Mouse (Mus musculus): ENCODE measurements around the gene Slc17a9.
A peak's percentile ranks its signal among the peaks of the same experiment; 100 is the strongest.

The Slc17a9 gene

DNA sequence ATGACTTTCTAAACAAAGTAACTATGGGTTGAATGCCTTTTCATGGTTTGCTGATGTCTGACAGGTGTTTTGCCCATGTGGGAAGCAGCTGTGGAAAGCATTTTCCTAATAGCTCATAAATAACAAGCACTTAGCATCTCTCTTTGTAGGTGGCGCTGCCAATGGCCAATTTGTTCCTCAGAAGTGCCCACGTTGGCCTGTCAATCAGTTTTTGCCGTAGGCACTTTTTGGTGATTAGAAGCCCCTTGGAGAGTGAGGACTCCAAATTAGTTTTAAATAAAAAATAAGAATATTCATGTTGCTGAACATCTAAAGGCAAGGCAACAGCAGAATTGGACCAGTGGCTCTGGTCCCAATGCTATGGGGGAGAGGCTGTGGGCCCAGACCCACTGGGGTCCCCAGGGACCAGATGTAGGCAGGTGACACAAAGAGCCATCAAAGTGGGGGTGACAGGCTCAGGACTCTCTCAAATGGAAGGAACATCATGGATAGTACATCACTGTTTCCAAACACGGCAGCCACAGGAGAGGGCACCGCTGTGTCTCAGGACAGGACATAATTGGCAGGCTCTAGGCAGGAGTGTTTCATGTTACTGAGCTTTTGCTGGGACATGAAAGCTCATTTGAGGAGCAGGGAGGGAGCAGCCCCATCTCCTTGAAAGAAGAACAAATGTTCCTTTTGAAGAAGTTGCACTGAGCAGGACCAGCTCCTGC is 30.1 kb downstream of the Slc17a9 start:
- no peak for DNase-seq (ENCODE audit: low spot score in 2 of 2)

DNA sequence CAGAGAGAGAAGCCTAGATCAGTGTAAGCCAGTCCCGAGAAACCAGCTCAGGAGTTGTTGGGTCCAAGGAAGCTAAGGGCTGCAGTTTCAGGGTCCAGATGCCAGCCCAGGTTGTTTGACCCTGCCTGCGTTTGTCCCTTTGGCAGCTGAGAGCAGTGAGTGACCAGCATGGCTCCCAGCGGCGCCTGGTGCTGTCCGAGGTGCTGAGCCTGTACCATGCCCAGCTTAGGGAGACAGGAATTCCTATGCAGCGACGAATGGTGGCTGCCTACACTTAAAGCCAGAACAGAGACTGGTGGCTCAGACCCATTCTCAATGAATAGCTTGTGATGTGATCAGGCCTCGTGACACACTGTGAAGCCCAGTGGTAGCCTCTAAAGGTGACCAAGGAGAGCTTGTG is 30.8 kb downstream of the Slc17a9 start:
- DNase-seq (ENCODE audit: low spot score in 2 of 2) = peak in 1 of 2 experiments; percentile 51

DNA sequence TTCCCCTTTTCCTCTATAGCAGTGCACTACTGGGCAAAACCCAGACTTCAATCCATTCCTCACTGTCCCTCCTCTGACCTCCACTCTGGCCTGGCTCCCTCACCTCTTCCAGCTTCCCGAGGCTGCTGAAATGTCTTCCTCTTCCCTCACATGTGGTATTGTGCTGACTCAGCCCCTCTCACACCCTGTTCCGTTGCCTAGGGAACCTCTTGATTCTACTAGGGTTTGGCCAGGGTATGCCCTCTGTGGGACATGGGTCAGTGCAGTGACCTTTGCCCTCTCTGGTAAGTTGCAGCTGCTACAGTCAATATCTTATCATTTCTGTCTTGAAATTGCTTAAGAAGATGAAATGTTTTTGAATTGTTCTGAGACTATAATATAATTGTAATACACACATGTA is 31.7 kb downstream of the Slc17a9 start:
- DNase-seq (ENCODE audit: low spot score in 2 of 2) = no peak

DNA sequence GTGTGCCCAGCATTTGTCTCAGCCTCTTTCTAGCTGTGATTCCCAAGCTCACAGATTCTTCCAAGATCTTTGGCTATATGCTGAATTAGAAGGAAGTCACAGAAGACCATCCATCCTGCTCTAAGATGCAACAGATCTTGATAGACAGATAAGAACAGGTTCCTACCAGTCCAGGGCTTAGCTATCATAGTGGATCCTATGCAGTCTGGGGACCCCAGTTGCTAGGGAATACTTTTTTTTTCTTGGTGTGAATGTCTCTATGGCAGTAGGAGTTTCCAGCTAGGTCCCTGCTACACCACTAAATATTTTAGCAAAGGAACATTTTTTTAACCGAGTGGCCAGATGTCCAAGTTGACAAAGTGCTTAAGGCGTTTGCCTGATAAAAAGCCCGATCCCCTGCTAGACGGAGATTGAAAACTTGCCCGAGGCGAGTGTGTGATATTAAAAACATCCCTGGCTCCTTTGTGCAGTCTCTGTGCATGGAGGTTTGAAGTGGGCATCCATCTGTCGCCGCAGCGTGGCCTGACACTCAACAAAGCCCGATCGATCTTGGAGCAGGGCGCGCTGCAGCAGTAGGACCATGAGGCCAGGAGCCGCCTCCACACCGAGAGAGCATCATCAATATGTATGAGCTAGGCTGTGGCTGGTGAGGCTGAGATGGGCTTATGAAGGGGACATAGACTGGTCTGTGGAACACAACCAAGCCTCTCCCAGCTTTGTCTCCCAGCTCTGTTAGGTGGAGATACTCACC is 33.6 kb downstream of the Slc17a9 start:
- DNase-seq (ENCODE audit: low spot score in 2 of 2) = no peak

DNA sequence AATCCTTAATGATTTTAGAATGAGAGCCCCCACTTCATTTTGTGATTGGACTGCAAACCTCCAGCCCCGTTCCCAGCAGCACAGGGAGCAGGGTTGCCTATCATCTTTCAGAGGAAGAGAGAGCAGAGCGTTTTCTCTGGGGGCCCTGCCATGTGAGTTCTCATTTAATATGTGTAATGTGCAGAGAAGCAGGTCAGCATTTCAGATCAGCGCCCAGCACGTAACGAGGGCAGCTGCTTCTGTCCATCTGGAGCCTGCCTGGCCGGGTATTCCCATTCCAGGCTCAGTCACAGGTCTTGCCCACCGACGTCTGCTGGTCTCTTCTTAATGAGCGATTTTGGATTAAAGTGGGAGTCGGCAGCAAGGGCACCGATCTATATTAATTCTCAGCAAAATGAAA is 39.9 kb downstream of the Slc17a9 start:
- no peak for DNase-seq (ENCODE audit: low spot score in 2 of 2)

DNA sequence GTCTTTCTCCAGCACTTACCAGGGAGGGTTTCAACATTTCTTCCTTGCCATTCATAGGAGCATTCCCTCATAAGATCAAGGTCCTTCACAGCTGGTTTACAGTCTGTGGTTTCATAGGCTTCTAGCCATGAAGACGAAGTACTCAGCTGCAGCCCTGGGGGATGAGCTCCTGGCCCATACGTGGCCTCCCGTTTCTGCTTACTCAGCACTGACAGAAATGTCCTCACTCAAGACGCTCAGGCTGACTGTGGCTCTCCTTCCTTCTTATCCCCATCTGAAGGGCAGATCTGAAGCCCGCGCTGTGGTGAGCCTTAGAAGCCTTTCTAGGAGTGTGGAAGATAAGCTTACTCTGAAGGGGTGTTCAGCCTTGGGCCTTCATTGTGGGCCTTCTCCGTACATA is 40.6 kb downstream of the Slc17a9 start:
- no peak for DNase-seq (ENCODE audit: low spot score in 2 of 2)

DNA sequence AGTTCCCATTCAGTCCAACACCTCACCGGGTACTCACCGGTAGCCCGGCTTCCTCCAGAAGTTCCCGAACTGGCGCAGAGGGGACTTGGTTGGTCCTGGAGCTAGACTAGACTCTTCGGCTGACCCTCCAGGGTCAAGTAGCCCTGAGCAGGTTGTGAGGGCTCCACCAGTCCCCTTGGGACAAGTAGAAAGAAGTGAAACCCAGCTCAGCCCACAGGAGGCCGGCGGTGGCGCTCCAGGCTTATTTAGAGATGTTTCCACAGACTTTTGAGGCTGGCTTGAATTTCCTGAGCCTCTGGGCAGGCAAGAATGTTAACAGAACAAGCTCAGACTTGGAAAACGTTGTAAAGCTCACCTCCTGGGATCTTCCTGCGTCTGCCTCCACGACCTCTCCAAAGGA is 50.2 kb downstream of the Slc17a9 start:
- DNase-seq (ENCODE audit: low spot score in 2 of 2) = no peak

DNA sequence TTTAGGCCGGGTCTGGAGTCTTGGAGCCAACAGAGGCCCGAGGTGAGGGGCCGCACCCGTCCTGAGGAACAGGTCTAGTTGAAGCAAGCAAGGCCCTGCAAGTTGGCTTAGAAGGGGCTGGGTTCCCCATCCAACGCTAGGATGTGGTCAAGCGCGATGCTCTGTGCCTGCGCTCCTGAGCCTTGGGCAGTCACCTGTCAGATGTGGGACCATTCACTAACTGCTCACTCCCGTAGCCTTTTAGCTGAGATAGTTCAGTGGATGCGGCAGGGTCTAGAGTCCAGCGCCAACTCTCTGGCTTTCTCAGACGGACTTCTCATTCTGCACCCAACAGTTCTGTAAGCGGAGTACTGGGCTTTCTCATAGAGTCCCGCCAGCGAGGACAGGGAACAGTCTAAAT is 50.6 kb downstream of the Slc17a9 start:
- no peak for DNase-seq (ENCODE audit: low spot score in 2 of 2)

DNA sequence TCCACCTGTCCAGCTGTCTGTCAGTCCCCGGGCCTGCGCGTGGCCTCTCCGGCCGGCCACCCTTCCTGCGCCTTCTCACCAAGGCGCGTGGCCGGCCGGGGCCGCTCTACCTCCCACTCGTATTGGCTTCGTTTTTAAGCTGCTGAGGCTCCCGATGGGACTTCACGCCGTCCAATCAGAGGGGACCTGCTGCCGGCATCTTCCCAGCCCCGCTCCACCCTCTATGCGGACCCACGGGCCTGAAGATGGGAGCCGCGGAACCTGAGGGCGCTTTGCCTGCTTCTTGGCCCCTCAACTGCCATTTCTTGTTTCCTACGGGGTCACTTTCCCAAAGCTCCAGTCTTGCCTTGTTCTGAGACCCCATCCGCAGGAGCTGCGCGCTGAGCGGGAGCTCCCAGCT is 51.7 kb downstream of the Slc17a9 start, which contains the start of gene Bhlhe23:
Gene Bhlhe23, minus strand, starts transcription at position 108 of the 400 bp plus-strand sequence.
- DNase-seq (ENCODE audit: low spot score in 2 of 2) = no peak

DNA sequence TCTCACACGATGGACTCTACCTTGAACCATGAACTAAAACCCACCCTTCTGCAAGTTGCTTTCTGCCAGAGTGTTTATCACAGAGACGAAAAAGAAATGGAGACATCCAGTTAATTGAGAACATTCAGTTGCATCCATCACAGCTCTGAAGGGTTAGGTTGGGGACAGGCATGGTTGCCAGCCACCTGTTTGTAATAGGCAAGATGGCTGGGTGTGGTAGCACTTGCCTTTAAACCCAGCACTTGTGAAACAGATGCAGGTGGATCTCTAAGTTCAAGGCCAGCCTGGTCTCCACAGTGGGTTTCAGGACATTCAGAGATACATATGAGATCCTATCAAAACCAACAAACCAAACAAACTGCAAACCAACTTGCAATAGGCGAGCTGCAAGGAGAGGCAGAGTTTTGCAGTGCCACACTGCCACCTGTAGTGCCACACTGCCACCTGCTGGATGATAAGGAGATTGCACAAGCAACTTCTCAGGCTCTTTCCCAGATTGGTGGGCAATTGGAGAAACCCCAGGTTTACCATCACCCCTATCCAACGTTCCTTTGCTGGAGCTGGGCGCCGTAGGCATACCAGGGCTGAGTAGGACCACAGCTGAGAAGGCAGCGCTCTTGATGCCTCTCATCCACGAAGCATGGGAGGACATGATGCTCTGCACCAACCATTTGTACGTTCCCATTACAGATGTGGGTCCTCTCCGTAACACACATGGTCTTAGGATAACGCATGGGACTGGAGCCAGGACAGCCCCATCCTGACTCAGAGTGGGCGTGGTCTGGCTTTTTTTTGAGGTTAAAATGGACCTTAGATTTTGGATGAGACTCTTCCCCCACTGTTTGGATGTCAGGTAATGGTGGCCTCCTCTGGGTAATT is 54.4 kb downstream of the Slc17a9 start:
- peak; percentile 53 to 72 for DNase-seq (ENCODE audit: low spot score in 2 of 2)

DNA sequence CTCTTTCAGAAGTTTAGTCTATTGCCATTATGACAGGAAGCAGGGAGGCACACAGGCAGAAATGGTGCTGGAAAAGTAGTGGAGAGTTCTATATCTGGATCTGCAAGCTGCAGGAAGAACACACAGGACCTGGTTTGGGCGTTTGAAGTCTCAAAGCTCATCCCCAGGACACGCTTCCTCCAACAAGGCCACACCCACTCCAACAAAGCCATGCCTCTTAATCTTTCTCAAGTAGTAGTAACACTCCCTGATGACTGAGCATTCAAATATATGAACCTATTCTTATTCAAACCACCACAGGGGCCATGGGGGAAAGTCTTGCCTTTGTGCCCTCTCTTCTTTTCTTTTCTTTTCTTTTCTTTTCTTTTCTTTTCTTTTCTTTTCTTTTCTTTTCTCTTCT is 55.2 kb downstream of the Slc17a9 start:
- no peak for DNase-seq (ENCODE audit: low spot score in 2 of 2)

DNA sequence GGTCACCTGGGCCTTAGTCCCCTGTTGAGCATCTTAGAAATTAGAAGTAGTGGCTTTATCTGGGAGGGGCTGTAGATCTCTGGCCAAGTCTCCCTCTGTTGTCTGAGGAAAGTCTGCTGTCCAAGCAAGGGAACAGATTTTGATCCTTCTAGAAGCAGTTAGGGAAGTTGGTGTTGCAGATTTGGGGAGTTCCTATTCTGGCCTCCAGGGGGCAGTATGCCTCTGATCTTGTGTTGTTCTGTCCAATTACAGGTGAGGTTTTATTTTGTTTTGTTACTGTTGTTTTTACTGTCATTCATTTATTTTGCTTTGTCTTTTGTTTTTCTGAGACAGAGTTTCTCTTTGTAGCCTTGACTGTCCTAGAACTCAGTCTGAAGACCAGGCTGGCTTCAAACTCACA is 61.7 kb downstream of the Slc17a9 start:
- DNase-seq (ENCODE audit: low spot score in 2 of 2) = peak; percentile 33 to 66

DNA sequence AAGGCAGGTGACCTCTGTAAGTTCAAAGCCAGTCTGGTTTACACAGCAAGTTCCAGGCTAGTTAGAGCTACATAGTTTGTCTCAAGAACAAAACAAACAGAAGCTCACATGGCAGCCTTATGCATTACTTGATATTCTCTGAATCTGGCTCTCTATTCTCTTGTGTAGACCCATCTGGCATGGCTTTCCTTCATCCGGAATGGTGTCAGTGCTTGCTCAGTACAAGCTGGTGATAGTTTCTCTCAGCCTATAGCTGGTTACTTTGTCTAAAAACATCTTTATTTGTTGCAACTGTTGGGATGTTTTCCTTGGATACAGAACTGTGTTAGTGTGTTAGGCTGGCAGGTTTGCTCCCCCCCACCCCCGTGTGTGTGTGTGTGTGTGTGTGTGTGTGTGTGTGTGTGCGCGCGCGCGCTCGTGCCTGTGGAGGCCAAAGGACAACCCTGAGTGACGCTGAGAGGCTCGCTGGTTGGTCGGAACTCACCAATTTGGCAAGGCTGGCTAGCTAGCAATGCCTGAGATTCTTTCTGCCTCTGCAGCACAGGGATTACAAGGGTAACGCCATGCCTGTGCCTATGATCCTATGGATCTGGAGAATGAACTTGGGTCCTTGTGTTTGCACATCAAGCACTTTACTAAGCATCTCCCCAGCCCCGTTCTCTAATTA is 62.6 kb downstream of the Slc17a9 start:
- DNase-seq (ENCODE audit: low spot score in 2 of 2) = no peak

DNA sequence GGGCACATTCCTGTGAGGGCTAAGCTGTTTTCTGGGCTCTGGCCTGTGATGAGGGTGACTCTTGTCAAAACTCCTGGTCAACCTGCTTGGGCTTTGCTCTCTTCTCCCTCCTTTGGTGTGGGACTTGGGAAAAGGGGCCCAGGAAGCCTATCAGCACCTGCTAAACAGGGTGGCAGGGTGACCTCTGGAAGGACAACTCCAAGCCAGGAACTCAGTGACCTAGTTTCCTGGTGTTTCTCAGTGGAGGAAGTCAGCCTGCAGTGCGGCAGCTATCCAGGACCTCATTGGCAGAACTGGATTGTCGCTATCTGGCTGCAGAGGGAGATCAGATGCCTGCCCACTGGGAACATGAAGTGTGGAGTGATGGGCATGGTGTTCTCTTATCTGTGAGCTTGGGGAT is 63.3 kb downstream of the Slc17a9 start:
- no peak for DNase-seq (ENCODE audit: low spot score in 2 of 2)

DNA sequence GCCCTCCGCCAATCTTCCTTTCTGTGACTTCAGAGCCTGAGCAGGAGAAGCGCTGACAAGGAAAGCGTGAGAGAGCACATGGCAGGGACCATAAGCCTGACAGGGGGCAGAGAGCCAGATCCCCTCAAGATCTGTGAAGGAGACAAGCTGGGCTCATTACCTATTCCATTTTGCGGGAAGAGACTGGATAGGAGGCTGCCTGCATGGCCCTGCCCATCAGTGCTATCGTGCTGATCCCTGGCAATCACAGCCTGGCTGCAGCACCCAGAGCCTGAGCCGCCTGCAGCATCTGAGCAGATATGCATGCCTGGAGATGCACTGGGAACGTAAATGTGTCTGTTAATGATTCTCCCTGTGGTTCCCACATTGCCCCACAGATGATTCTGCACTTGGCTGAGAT is 63.8 kb downstream of the Slc17a9 start:
- no peak for DNase-seq (ENCODE audit: low spot score in 2 of 2)

DNA sequence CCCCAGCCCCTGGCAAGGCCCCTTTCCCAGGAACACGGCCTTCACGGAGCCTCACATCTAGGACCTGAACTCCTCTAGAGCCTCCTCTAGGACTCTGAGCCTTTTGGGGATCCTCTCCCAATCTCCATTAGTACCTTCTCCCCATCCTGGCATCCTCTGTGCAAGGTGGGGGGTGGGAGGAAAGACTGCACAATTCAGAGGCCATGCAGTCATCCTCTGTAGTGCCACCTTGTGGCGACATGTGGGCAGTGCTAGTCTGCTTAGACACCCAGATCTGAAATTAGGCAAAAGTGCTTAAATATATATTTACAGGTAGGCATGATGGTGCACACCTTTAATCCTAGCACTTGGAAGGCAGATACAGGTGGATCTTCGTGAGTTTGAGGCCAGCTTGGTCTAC is 66.6 kb downstream of the Slc17a9 start:
- peak; percentile 24 to 58 for DNase-seq (ENCODE audit: low spot score in 2 of 2)
